Mouse (Mus musculus): Measurements from ENCODE around the gene T2.

DNA sequence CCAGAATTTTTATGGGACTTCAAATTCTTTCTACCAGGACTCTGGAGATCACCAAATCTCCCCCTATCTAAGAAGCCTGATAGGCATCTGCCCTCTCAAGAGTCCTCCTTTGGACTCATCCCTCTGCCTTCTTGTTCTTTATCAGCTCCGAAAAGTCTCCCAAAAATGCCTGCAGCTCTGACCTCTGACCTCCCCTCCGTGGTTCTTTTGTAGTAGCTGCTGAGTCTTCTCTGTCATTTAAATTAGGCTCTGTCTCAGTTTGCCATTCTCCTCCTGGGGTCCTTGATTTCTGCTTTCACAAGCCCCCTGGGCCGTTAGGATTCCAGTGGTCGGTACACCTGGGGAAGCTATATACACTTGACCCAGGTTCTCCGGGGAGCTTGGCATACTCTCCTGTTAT lies 74.1 kb downstream of the T2 start:
- TF ChIP-seq CTCF (IDR thresholded peaks at IDR 0.05; ENCODE audit: control insufficient read depth, insufficient read depth, insufficient read length): no peak
- no peak for TF ChIP-seq FOSL1 (IDR thresholded peaks at IDR 0.05; ENCODE audit: insufficient read depth, low read length, poor library complexity, severe bottlenecking)
- no peak for TF ChIP-seq CEBPB (IDR thresholded peaks at IDR 0.05; ENCODE audit: low read depth)
- TF ChIP-seq USF1 (IDR thresholded peaks at IDR 0.05; ENCODE audit: low read depth): no peak
- no peak for TF ChIP-seq MAX (IDR thresholded peaks at IDR 0.05)

All from C2C12 (cell line).